Mouse (Mus musculus) inflammation-experienced regulatory T-cells, adult 16 weeks (primary cell): Measurements from ENCODE around the gene Krtap28-13. TPM values are rescaled to one million over a fixed set of nuclear protein-coding genes. Genes with fewer than 3 reads are reported as not detected.

ENCODE experiments used
- polyA plus RNA-seq: library from polyadenylated mRNA; unstranded; fragments of 100-300 nt; shearing (Covaris generic); gene quantifications from one replicate; pipeline ENCODE4 v1.2.1, GENCODE M21; 2017

The Krtap28-13 gene
- not detected for polyA plus RNA-seq

GRCm38 (mm10) chr1:83060643-83061042 is at the start of gene Krtap28-13:
Gene Krtap28-13, plus strand, starts transcription at chr1:83060930.

GRCm38 (mm10) chr1:83038109-83038672 is 22.5 kb upstream of the Krtap28-13 start, which contains the start of gene Slc19a3:
Gene Slc19a3, minus strand, starts transcription at chr1:83038448.

GRCm38 (mm10) chr1:83042380-83042779 is 18.4 kb upstream of the Krtap28-13 start, which contains the start of gene Krtap28-10:
Gene Krtap28-10, minus strand, starts transcription at chr1:83042480.

GRCm38 (mm10) chr1:83044882-83045427 is 15.8 kb upstream of the Krtap28-13 start, which contains the start of gene Gm47969:
Gene Gm47969, plus strand, starts transcription at chr1:83044932.

GRCm38 (mm10) chr1:83059278-83059677 is 1.5 kb upstream of the Krtap28-13 start, which contains the start of gene A030005K14Rik:
Gene A030005K14Rik, minus strand, starts transcription at chr1:83059378.

Other genes starting within 250 kb of the Krtap28-13 start
- 26.3 TPM for gene Agfg1, start 221.4 kb upstream of the Krtap28-13 start, polyA plus RNA-seq
- gene A030005L19Rik, start 147.6 kb upstream of the Krtap28-13 start, polyA plus RNA-seq, result 0.37 TPM
- gene A030014E15Rik, start 136.0 kb upstream of the Krtap28-13 start, polyA plus RNA-seq, result not detected
- not detected for gene Gm6217, start 129.5 kb upstream of the Krtap28-13 start, polyA plus RNA-seq
- not detected for gene A030003K21Rik, start 117.5 kb upstream of the Krtap28-13 start, polyA plus RNA-seq
- not detected for gene Gm7544, start 104.9 kb upstream of the Krtap28-13 start, polyA plus RNA-seq
- not detected for gene Gm47955, start 100.6 kb upstream of the Krtap28-13 start, polyA plus RNA-seq
- gene Gm47959, start 60.4 kb upstream of the Krtap28-13 start, polyA plus RNA-seq, result not detected
- gene Slc19a3, start 22.5 kb upstream of the Krtap28-13 start, polyA plus RNA-seq, result not detected
- not detected for gene Krtap28-10, start 18.4 kb upstream of the Krtap28-13 start, polyA plus RNA-seq
- gene Gm47969, start 16.0 kb upstream of the Krtap28-13 start, polyA plus RNA-seq, result not detected
- gene A030005K14Rik, start 1.6 kb upstream of the Krtap28-13 start, polyA plus RNA-seq, result not detected
- gene Ccl20, start 55.8 kb downstream of the Krtap28-13 start, polyA plus RNA-seq, result 1.3 TPM
- 0.17 TPM for gene Daw1, start 98.8 kb downstream of the Krtap28-13 start, polyA plus RNA-seq